ENCODE assay signal across 25 mouse cellular contexts in the genomic region with DNA sequence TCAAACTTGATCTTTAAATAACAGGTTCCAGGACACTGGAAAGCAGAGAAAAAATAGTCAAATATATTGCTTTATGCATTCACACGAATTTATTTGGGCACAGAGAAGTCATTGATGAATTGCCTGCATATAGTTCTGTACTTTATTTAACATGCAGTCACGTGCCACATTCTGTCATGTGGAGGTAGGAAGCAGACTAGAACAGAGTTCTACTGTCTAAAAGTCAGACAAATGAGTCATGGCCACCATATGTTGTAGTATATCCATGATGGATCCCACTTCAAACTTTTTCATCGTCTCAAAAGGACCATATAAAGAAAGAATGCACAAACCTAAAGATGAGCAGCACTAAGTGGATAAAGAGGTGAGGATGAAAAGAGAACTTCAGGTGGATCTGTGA.
"Had no signal": no experiment of that assay in that cellular context is flagged by ENCODE, and none has a peak within 500 bp of the region (broad histone marks: within the 10 kb centered on the region; RNA-seq: fewer than 3 reads in every experiment).

No protein-coding gene starts in this region.

- H3K4me1 ChIP-seq: heart, embryonic 13.5 days; heart, embryonic 15.5 days; hindbrain, embryonic 15.5 days; limb, embryonic 10.5 days; limb, embryonic 12.5 days; liver, embryonic 13.5 days had no signal

- H3K27me3 ChIP-seq: heart, embryonic 13.5 days; heart, embryonic 15.5 days; hindbrain, embryonic 15.5 days; limb, embryonic 12.5 days; liver, embryonic 13.5 days had no signal

- H3K9me3 ChIP-seq: heart, embryonic 13.5 days; heart, embryonic 15.5 days; hindbrain, embryonic 13.5 days; hindbrain, embryonic 15.5 days; limb, embryonic 10.5 days; limb, embryonic 12.5 days; liver, embryonic 13.5 days had no signal

- H3K36me3 ChIP-seq: heart, embryonic 13.5 days; heart, embryonic 15.5 days; hindbrain, embryonic 13.5 days; hindbrain, embryonic 15.5 days; limb, embryonic 10.5 days; limb, embryonic 12.5 days; liver, embryonic 13.5 days had no signal

- H3K27ac ChIP-seq: heart, adult 2 months; heart, embryonic 13.5 days; heart, embryonic 15.5 days; hindbrain, embryonic 13.5 days; hindbrain, embryonic 15.5 days; hindbrain, postnatal 0 days; layer of hippocampus, adult 2 months; left cerebral cortex, adult 2 months; limb, embryonic 10.5 days; limb, embryonic 12.5 days; liver, embryonic 13.5 days had no signal

- H3K9ac ChIP-seq: heart, embryonic 13.5 days; heart, embryonic 15.5 days; hindbrain, embryonic 13.5 days; hindbrain, embryonic 15.5 days; limb, embryonic 12.5 days; liver, embryonic 13.5 days had no signal

- DNase-seq: gastrocnemius, postnatal 14 days; gastrocnemius, postnatal 36 days; heart, adult 11 months; heart, adult 2 months; heart, postnatal 14 days; heart, postnatal 36 days; kidney, adult 11 months; kidney, adult 2 months; kidney, postnatal 10 days; kidney, postnatal 25 days; kidney, postnatal 4 days; liver; liver, embryonic 13.5 days had no signal

- H3K4me2 ChIP-seq: heart, embryonic 11.5 days; heart, embryonic 13.5 days; heart, embryonic 15.5 days; hindbrain, embryonic 13.5 days; hindbrain, embryonic 15.5 days; limb, embryonic 12.5 days; liver, embryonic 11.5 days; liver, embryonic 13.5 days had no signal

- ATAC-seq: hindbrain, postnatal 0 days; intestine, embryonic 16.5 days had no signal

- H3K4me3 ChIP-seq: heart, adult 2 months; heart, embryonic 13.5 days; heart, embryonic 15.5 days; hindbrain, embryonic 13.5 days; hindbrain, embryonic 15.5 days; layer of hippocampus, adult 2 months; left cerebral cortex, adult 2 months; limb, embryonic 10.5 days; limb, embryonic 12.5 days; liver, embryonic 13.5 days had no signal
